Mouse (Mus musculus) layer of hippocampus, adult 9-11 months (tissue): ENCODE measurements around the gene Ppp5c.

Source experiments
- DNase-seq: peaks from one replicate; pipeline ENCODE4 v3.0.0; 2022

Ppp5c gene

DNA sequence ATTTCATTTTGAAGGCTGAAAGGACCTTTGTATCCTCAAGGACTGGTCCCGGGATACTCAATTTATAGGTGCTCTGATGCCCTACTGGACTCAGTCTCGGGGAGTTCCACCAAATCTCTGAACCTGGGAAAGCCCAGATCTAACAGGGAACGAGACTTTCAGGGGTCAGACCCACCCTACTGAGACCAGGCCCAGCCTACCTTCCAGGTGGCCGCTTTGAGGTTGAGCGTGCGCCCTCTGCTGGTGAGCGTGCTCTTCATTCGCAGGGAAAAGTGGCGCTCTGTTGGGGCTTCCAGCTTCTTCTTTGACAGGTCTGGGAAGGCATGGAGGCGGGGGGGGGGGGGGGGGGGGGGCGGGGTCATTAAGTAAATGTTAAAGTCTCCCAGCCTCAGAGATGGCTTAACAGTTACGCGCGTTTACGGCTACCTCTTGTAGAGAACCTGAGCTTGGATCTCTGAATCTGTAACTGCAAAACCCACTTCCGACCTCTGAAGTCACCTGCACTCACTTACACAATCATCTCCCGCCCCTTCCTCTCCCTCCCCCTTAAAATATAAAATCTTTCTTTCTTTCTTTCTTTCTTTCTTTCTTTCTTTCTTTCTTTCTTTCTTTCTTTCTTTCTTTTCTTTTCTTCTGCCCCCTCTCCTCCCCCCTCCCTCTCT is 23.3 kb upstream of the Ppp5c start:
- no peak for DNase-seq

GRCm38 (mm10) chr7:17050491-17050890 is 22.8 kb upstream of the Ppp5c start:
- no peak for DNase-seq

DNA sequence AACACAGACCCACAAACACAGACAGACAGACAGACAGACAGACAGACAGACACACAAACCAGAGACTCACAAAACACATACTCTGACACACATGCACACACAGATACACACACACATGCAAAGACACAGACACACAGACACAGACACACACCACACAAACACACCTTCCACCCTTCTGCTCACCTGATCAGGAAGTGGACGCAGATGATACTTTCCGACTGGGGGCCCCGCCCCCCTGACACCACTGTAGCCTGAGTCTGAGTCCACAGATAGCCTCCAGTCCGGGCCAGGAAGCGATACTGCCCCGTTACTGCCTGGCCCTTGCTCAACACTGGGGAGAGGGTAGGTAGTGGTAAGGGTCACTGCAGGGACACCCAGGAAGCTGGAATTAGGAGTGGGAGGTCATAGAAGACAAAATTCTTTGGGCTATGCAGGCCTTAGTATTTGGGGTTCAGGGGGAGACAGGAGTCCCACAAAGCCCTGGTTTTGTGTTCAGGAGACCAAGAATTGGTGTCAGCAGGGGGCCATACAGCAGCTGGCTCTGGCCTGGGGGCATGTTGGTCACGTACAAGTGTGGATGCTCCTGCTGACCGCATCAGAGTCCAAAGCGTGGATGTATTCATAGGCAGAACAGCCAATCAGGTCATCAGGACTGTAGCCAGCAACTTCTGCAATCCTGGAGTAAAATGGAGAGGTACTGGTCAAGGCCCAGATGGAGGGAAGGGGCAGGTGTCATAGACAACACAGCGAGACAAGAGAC is 20.9 kb upstream of the Ppp5c start:
- DNase-seq: no peak

DNA sequence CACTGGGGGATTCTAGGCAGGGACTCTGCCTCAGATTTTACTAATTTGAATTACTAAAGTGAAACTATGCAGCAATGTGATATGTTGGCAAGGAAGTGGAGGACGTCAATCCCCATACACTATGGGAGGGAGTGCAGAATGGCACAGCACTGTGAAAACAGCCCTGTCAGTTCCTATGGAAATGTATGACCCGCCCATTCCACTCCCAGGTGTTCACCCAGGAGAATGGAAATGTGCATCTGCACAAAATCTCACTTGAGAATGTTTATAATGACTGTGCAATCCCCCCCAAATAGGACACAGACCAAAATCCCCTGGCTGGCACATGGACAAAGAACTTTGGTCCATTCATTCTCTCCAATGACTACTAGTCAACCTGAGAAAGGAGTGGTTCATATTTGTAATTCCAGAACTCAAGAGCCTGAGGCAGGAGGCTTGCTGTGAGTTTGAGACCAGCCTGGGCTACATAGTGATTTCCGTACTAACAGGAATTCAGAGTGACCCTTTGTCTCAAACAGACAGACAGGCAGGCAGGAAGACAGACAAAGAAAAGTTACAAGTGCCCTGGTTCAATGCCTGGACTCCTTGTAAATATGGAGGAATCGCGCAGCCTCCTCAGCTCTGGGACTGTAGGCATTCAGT is 19.4 kb upstream of the Ppp5c start:
- no peak for DNase-seq

- DNase-seq: no peak
Measured at GRCm38 (mm10) chr7:17045743-17046142, 18.0 kb upstream of the Ppp5c start.

DNA sequence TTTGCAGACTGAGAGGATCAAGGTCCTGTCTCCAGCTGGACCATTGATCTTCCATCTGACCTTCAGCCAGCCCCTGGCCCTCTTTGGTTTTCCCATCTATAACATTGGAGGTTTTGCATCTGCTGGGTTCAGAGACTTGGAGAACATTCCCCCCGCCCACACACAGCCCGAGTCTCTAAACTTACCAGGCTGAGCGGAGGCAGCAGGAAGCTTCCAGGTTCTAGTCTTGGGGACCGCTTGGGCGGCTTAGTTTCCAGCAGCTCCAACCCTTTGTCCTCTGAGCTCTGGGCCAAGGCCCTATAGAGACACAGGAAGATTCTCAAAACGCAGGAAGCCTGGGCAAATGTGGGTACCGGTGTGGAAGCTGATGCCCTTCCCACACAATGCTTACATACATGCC is 11.6 kb upstream of the Ppp5c start:
- DNase-seq: no peak

DNA sequence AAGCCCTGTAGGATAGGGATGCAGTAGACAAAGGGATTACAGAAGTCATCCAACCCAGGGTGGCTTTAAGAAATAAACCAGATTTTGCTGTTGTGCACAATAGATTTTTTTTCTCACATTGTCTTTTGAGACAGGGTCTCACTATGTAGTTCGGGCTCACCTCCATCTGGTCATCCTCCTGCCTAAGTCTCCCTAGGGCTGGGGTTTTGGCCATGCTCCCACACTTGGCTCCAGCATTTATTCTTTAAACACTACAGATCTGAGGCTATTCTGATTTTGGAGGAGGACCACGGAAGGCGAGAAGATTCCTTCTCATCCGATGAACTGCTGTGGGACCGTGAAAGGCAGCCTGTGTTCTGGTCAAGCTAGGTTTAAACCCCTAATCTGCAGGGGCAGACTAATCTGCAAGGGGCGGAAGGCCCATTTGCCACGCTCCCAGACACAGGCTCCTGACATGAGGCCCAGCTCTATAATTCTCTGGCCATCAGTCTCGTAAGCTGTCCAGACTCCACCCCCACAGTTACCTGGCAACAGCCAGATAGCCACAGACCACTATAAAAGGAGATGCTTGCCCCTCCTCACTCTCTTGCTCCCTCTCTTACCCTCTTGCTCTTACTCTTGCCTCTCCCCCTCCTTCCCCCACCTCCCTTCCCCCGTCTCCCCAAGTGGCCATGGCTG is 10.4 kb upstream of the Ppp5c start:
- DNase-seq: no peak

DNA sequence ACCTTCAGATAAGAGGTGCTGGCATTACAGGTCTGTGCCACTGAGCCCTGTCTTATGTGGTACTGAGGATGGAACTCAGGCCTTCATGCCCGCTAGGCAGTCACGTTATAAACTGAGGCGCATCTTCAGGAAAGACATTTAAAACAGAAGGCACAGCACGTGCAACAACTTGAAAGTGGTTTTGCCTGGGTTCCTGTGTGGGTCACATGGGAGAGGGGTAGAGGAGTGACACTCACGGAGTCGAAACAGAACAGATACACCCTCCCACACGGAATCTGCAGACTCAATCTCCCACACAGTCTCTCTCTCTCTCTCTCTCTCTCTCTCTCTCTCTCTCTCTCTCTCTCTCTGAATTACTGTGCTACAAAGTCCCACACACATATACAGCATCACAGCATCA is 2.5 kb upstream of the Ppp5c start:
- DNase-seq: peak; percentile 54

GRCm38 (mm10) chr7:17028923-17029322 is 1.2 kb upstream of the Ppp5c start:
- no peak for DNase-seq

GRCm38 (mm10) chr7:17026710-17027587 is 775 bp downstream of the Ppp5c start:
- DNase-seq: peak; percentile 76

- DNase-seq: no peak
Measured at GRCm38 (mm10) chr7:17025896-17026622, 1.7 kb downstream of the Ppp5c start.

DNA sequence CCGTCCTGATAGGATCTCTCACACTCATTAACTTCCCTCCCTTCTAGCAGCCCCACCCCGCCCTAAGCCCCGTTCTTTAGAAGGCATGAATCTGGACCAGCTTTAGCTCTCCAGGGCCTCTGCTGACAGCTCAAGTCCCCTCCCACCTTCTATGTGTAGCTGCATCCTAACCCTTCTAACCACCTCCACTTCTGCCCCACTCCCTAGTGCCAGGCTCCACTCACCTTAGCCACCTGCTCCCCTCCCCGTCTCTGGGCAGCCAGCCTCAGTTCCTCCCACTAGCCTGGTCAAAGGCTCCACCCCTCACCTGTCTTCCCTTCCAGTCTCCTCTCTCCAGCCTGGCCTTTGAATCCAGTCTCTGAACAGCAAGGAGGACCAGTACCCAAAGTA is 2.2 kb downstream of the Ppp5c start:
- DNase-seq: no peak

- DNase-seq: no peak
Measured at GRCm38 (mm10) chr7:17024814-17025504, 2.8 kb downstream of the Ppp5c start.

- no peak for DNase-seq
Measured at GRCm38 (mm10) chr7:17024141-17024540, 3.6 kb downstream of the Ppp5c start.

- DNase-seq: no peak
Measured at GRCm38 (mm10) chr7:17023701-17024100, 4.0 kb downstream of the Ppp5c start.

GRCm38 (mm10) chr7:17022176-17022575 is 5.5 kb downstream of the Ppp5c start:
- DNase-seq: no peak

- DNase-seq: no peak
Measured at GRCm38 (mm10) chr7:17019426-17020166, 8.1 kb downstream of the Ppp5c start.

- no peak for DNase-seq
Measured at GRCm38 (mm10) chr7:17017921-17018320, 9.8 kb downstream of the Ppp5c start.

DNA sequence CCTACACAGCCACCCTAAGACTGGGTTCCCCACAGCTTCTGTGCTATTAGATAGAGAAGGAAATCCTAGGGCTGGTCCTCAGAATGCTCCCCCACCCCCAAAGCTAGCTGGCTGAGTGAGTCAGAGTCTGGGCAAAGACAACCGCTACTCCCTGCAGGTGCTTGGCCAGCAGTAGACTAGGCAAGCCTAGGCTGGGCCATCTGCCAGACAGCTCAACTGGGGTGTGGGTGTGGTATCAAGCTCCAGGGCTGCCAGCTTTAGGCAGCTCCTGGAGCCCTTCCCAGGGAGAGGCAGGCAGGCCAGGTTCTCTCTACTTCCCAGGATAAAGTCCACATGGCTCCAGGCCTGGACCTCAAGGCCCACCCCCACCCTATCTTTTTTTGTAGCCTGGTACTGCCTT is 10.7 kb downstream of the Ppp5c start:
- DNase-seq: peak; percentile 96

GRCm38 (mm10) chr7:17015381-17015780 is 12.3 kb downstream of the Ppp5c start:
- DNase-seq: no peak
